Mouse (Mus musculus) ES-Bruce4 (cell line): Measurements from ENCODE around the gene Fam214a.

Experiments used
- CTCF ChIP-seq: IDR thresholded peaks from one replicate; pipeline ENCODE4 v1.8.1; 2011; ENCODE audit warnings: low read depth, low read length
- EP300 ChIP-seq: IDR thresholded peaks from 2 replicates; pipeline ENCODE4 v1.6.1; 2011; ENCODE audit warnings: low read depth, low read length; ENCODE audit not compliant: insufficient read depth
- POLR2A ChIP-seq: IDR thresholded peaks from one replicate; pipeline ENCODE4 v1.8.1; 2011; ENCODE audit warnings: low read length; ENCODE audit not compliant: insufficient read depth

DNA sequence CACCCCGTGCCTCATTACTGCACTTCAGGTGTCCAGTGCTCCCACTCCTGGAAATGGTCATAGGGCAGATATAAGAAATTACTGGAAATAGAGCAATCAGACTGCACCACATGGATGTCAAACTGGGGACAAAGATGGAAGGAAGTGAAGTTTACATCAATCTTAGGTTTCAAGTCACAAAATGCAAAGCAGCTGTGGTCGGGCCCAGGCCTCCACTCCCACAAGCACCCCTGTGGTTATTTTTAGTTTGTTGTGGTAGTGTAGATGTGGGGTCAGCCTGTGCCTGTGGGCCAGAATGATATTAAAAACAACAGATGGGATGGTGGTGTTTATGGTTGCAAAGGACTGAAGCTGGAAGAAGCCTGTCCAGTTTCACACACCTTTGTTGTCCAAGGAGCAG is 33.1 kb downstream of the Fam214a start:
- TF ChIP-seq POLR2A (no peak), CTCF (no peak), EP300 (no peak)
